Mouse (Mus musculus) adrenal gland, postnatal 36 days (tissue): ENCODE results near the gene Npat. TPM values are rescaled to one million over a fixed set of nuclear protein-coding genes. Genes with fewer than 3 reads are reported as not detected.
A peak's percentile ranks its signal among the peaks of the same experiment; 100 is the strongest.

Experiments used
- DNase-seq, 2 experiments: peaks; one replicate each; pipeline ENCODE4 v3.0.0; 2021; ENCODE audit warnings: mixed read lengths in 1 of 2
- total RNA-seq, 2 experiments: library from RNA; stranded (reverse); gene quantifications; 2 replicates each; pipeline ENCODE4 v1.2.3; 2021

Gene Npat
- total RNA-seq, 2 experiments from 2014 or later, result 11.5 to 11.7 TPM

DNA sequence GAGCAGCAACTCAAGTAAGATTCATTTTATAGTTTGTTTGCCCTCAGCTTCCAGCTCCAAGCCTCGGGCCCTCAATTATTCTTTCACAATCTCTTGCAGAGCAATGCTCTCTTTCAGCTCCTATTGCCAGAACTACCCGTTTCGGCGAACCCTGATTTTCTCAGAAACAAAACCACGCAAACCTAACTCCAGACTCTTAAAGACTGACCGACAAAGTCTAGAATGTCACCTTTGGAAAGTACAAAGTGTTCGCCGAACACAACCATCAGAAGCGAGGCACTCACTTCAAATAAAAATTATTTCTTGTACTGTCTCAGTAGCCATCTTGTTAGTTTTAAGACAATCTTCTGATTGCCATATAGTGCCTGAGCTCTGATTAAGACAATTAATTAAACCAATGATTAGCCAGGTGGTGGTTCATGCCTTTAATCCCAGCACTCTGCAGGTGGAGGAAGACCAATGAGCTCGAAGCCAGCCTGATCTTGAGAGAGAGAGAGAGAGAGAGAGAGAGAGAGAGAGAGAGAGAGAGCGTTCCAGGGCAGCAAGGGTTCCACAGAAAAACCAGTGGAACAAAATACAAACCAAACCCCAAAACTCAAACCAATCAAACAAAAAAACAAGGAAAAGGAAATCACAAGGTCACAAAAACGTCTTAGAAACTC, 72.6 kb downstream of the Npat start:
- DNase-seq, result no peak

DNA sequence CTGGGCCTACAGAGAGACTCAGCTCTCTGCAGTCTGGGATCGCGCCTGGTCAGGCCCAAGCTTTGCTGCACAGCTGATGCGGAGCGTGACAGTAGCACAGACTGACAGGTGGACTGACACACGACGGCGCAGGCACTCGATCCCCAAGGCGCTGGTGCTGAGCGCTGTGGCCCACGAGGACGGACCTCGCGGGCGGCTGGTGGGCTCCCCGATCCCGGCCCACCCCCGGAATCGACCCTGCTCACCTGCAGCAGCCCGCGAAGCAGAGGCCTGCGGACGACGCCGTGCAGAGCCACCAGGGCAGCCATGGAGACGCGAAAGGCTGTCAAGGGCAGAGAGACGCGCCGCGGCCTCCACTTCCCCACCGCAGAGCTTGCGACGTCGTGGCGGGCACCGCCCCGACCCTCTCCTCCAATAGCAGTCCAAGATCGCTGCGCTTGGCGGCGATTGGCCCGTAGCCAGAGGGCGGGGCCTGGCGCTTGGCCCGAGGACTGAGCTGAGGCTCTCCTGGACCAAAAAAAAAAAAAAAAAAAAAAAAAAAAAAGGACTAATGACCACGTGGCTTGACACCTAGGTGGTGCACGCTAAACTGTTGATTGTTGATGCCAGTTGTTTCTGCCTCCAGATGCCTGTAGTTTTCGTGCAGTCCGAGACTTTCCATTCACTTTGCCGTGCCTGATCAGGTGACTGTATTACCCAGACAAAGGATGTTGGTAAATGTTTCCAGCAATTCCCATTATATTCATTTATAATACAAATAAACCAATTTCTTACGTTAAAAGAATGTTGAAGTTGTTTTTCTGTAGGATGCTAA, 73.3 kb downstream of the Npat start, which contains the start of gene Acat1:
Acat1 (minus strand) TSS at position 415 of the 814 bp plus-strand sequence.
- peak; percentile 98 to 99 for DNase-seq

GRCm38 (mm10) chr9:53614286-53614685, 77.4 kb downstream of the Npat start:
- DNase-seq, result no peak

- DNase-seq, result no peak
These were observed 78.4 kb downstream of the Npat start for GRCm38 (mm10) chr9:53615246-53615645.

Other genes with a start within 250 kb of the Npat start
- under 1 TPM; 0.07 to 0.13 TPM for gene Exph5, start 235.4 kb upstream of the Npat start, total RNA-seq
- 10 to 100 TPM; 10.9 to 11.8 TPM for gene Kdelc2, start 153.0 kb upstream of the Npat start, total RNA-seq
- 1 to 10 TPM in 1 of 2 experiments, under 1 TPM in 1; 0.70 to 1.9 TPM for gene 4930550C14Rik, start 134.7 kb upstream of the Npat start, total RNA-seq
- gene Atm, start 307 bp upstream of the Npat start, total RNA-seq, result 10 to 100 TPM; 15.9 to 16.9 TPM
- 100 to 1,000 TPM; 132 to 160 TPM for gene Acat1, start 73.3 kb downstream of the Npat start, total RNA-seq
- 10 to 100 TPM; 36.4 to 38.7 TPM for gene Cul5, start 133.0 kb downstream of the Npat start, total RNA-seq
- under 1 TPM; 0.43 to 0.59 TPM for gene Rab39, start 169.2 kb downstream of the Npat start, total RNA-seq
- under 1 TPM; 0.36 to 0.92 TPM for gene Slc35f2, start 234.5 kb downstream of the Npat start, total RNA-seq